Mouse (Mus musculus) liver, embryonic 11.5 days (tissue): ENCODE measurements around the gene Pdcd5. TPM values are rescaled to one million over a fixed set of nuclear protein-coding genes. Genes with fewer than 3 reads are reported as not detected.

Experiments
- ATAC-seq: fragments of 200-750 bp; cut with Nextera tagmentation; replicated peaks from 2 replicates; pipeline ENCODE4 v1.8.0; 2017; ENCODE audit warnings: moderate number of reproducible peaks, mild to moderate bottlenecking, moderate TSS enrichment, moderate library complexity; ENCODE audit not compliant: low FRiP score
- DNase-seq: peaks from one replicate; pipeline ENCODE4 v3.0.0-alpha.2; 2017; ENCODE audit warnings: low spot score
- H3K27ac ChIP-seq: fragments of 300-500 bp; sonication (generic); 2 replicates; pipeline ENCODE4 v1.5.1; 2014; ENCODE audit warnings: mild to moderate bottlenecking, low read depth, low read length, control low read depth
- H3K27me3 ChIP-seq: fragments of 300-500 bp; sonication (generic); replicated peaks from 2 replicates; pipeline ENCODE4 v1.6.1; 2014; ENCODE audit warnings: low read length, mixed read lengths; ENCODE audit not compliant: control insufficient read depth, insufficient read depth
- H3K36me3 ChIP-seq: fragments of 300-500 bp; sonication (generic); 2 replicates; pipeline ENCODE4 v1.6.1; 2014; ENCODE audit warnings: mild to moderate bottlenecking, low read length, moderate library complexity, mixed read lengths; ENCODE audit not compliant: control insufficient read depth, insufficient read depth
- H3K4me1 ChIP-seq: fragments of 300-500 bp; sonication (generic); replicated peaks from 2 replicates; pipeline ENCODE4 v1.6.1; 2014; ENCODE audit warnings: low read length, mixed read lengths; ENCODE audit not compliant: control insufficient read depth, insufficient read depth
- H3K4me2 ChIP-seq: fragments of 300-500 bp; sonication (generic); 2 replicates; pipeline ENCODE4 v1.6.1; 2014; ENCODE audit warnings: mild to moderate bottlenecking, control low read depth, moderate library complexity
- H3K4me3 ChIP-seq: fragments of 300-500 bp; sonication (generic); 2 replicates; pipeline ENCODE4 v1.5.1; 2014; ENCODE audit warnings: low read depth, low read length, control low read depth
- H3K9ac ChIP-seq: fragments of 300-500 bp; sonication (generic); 2 replicates; pipeline ENCODE4 v1.6.1; 2014; ENCODE audit warnings: low read depth, low read length, control low read depth
- H3K9me3 ChIP-seq: fragments of 300-500 bp; sonication (generic); 2 replicates; pipeline ENCODE4 v1.6.1; 2016; ENCODE audit warnings: low read length, inconsistent platforms, mixed read lengths; ENCODE audit not compliant: control insufficient read depth
- WGBS: fragments of 180-500 bp; shearing (Covaris S2); extraction: QIAGEN DNeasy Blood & Tissue Kit; methylation state at CpG from one replicate; pipeline ENCODE4 v1.1.7; 2014; 5-methylcytosine and 5-hydroxymethylcytosine counted together
- polyA plus RNA-seq: library from polyadenylated mRNA; unstranded; fragments of >200 nt; fragmentation: Nextera tagmentation; extraction: Ambion mirVana; gene quantifications from 2 replicates; pipeline ENCODE4 v1.2.1, GENCODE M21; 2014

Pdcd5 gene
- polyA plus RNA-seq, 1 experiment from 2014 or later, result 301 TPM

DNA sequence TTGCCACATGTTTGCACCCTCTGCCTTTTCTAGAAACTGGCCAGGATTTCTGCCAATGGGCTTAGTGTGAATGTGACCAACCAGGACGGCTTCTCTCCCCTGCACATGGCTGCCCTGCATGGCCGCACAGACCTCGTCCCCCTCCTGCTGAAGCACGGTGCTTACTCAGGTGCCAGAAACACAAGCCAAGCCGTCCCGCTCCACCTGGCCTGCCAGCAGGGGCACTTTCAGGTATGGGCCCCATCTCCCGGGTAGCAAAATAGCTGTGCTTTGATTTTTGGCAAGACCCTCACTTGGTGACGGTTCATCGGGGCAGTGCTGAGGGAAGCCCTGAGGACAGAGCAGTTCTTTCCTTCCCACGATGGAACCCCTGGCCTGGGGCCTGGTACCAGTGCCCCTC, 19.9 kb downstream of the Pdcd5 start:
- H3K9ac ChIP-seq, result no peak overlapping the region
- WGBS, result 92% methylated on average over 10 of the region's 10 CpGs
- DNase-seq (no peak), ATAC-seq (no peak)
- no peaks in the 10 kb centered on the region for H3K4me1 ChIP-seq
- H3K36me3 ChIP-seq, result peaks cover 55% of the 10 kb centered on the region
- H3K9me3 ChIP-seq, result no peaks in the 10 kb centered on the region
- H3K27me3 ChIP-seq, result no peaks in the 10 kb centered on the region
- no peak overlapping the region for H3K4me2 ChIP-seq
- no peak overlapping the region for H3K27ac ChIP-seq
- H3K4me3 ChIP-seq, result no peak overlapping the region

DNA sequence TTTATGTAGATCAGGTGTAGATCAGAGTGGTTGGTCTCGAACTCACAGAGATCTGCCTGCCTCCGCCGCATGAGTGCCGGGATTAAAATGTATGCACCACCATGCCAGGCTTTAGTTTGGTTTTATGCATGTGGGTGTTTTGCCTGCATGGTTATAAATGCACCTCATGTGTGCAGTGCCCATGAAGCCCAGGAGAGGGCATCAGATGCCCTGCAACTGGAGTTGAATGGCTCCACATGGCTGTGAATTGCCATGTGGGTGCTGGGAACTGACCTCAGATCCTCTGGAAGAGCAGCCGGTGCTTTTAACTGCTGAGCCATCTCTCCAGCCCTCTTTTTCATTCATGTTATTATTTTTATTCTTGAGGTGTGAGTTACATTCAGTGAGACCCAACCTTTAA, 21.3 kb downstream of the Pdcd5 start:
- H3K4me3 ChIP-seq, result no peak overlapping the region
- no peaks in the 10 kb centered on the region for H3K9me3 ChIP-seq
- peaks cover 54% of the 10 kb centered on the region for H3K36me3 ChIP-seq
- 96% methylated on average over 5 of the region's 5 CpGs for WGBS
- no peak overlapping the region for H3K27ac ChIP-seq
- no peak overlapping the region for H3K9ac ChIP-seq
- H3K4me2 ChIP-seq, result no peak overlapping the region
- DNase-seq (no peak), ATAC-seq (no peak)
- H3K4me1 ChIP-seq, result no peaks in the 10 kb centered on the region
- no peaks in the 10 kb centered on the region for H3K27me3 ChIP-seq

DNA sequence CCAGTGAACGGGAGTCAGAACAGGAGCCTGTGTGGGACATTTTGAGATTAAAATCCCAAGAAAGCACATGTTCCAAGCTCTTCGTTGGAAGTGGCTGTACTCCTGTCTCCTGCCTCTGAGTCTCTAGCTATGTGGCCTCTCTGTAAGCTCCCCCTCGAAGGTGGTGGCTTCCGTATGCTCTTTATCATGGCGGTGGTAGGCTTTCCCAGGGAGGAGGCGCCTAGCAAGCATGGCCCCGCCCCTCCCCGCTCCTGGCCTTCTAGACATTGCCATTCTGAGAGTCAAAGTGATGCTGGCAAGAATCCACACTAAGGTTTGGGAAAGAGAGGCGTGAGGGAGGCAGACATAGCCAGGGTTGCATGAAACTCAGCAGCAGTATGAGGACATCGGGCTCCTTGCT, 24.7 kb downstream of the Pdcd5 start:
- Histone ChIP-seq H3K4me3 (no peak overlapping the region), H3K4me2 (no peak overlapping the region), H3K36me3 (peaks cover 57% of the 10 kb centered on the region), H3K9me3 (no peaks in the 10 kb centered on the region), H3K4me1 (no peaks in the 10 kb centered on the region), H3K27ac (no peak overlapping the region), H3K27me3 (no peaks in the 10 kb centered on the region), H3K9ac (no peak overlapping the region)
- DNase-seq, result no peak
- no peak for ATAC-seq
- WGBS, result 90% methylated on average over 10 of the region's 10 CpGs

DNA sequence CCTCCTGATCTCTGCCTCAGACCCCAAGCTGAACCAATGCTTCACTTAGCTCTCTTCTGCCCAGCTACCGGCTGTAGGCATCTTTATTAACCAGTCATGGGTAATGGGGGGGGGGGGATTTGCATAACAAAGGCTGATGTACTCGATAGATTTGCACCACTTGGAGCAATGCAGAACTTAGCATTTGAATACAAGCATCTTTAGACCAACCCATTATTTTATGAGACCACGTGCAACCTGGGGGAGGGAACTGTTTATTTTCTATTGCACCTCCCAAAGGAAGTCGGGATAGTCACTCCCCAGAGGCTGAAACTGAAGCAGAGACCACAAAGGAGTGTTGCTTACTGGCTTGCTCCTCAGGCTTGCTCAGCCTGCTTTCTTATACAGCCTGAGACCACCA, 29.8 kb downstream of the Pdcd5 start:
- H3K36me3 ChIP-seq, result peaks cover 61% of the 10 kb centered on the region
- no peaks in the 10 kb centered on the region for H3K9me3 ChIP-seq
- H3K4me3 ChIP-seq, result no peak overlapping the region
- no peaks in the 10 kb centered on the region for H3K4me1 ChIP-seq
- ATAC-seq (no peak), DNase-seq (no peak)
- no peaks in the 10 kb centered on the region for H3K27me3 ChIP-seq
- no peak overlapping the region for H3K4me2 ChIP-seq
- H3K9ac ChIP-seq, result no peak overlapping the region
- 87% methylated on average over 4 of the region's 4 CpGs for WGBS
- no peak overlapping the region for H3K27ac ChIP-seq

DNA sequence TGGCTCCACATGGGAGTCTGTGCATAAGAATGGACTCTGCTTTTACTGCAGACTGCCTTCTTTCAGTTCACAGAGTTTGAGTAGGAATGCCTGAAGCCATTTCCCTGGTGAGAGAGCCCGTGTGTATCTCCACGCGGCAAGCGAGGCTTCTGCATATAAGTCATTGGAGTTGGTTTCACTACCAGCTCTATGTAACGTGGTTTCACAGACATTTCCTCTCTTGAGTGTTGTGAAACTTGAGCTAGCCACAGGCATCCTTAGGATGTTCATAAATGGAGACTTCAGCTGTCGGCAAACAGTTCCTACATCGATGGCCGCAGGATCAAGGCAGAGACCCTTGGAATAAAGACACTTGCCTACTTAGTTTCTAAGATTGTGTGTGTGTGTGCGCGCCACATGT, 38.1 kb downstream of the Pdcd5 start:
- DNase-seq (no peak), ATAC-seq (no peak)
- WGBS, result 91% methylated on average over 10 of the region's 10 CpGs
- Histone ChIP-seq H3K27me3 (no peaks in the 10 kb centered on the region), H3K4me1 (no peaks in the 10 kb centered on the region), H3K4me3 (no peak overlapping the region), H3K9me3 (no peaks in the 10 kb centered on the region), H3K36me3 (peaks cover 50% of the 10 kb centered on the region), H3K4me2 (no peak overlapping the region), H3K27ac (no peak overlapping the region), H3K9ac (no peak overlapping the region)

DNA sequence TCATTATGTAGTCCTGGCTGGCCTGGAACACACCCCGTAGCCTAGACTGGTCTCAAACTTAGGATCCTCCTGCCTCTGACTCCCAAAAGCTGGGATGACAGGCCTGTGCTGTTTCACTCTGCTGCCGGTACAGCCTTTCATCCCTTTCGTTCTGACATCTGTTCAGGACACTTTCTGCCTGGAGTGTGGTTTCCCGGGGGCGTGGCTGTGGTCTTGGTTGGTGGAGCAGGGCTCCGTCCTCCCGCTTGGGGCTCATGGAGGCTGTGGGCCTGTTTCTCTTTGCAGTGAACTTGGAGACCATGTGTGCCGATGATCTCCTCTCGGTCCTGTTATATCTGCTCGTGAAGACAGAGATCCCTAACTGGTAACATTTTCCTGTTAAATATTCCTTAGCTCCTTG, 40.5 kb downstream of the Pdcd5 start:
- H3K36me3 ChIP-seq, result peaks cover 47% of the 10 kb centered on the region

DNA sequence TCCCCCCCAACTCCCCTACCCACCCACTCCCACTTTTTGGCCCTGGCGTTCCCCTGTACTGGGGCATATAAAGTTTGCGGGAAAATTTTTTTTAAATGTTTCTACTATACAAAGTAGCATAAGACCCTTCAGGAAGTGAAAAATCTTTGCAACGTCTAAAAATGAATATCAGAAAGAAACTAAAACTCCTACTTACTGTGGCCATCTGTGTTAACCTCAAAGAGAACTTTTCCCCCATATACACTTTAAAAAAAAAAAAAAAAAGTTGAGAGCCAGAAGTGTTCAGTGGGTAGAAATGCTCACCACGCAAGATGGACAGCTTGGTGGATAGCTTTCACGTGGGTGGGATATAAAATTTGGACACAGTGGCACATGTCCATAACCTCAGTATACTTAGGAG, 44.6 kb downstream of the Pdcd5 start:
- Histone ChIP-seq H3K4me1 (peaks cover 9% of the 10 kb centered on the region; the same call in 1 of the 2 replicates), H3K27ac (no peak overlapping the region), H3K36me3 (peaks cover 26% of the 10 kb centered on the region), H3K9me3 (no peaks in the 10 kb centered on the region), H3K4me3 (no peak overlapping the region), H3K9ac (no peak overlapping the region), H3K4me2 (no peak overlapping the region), H3K27me3 (no peaks in the 10 kb centered on the region)
- DNase-seq (no peak), ATAC-seq (no peak)
- 92% methylated on average over 5 of the region's 5 CpGs for WGBS

More for the DNA sequence above, 40.5 kb downstream of the Pdcd5 start:
- DNase-seq (no peak), ATAC-seq (no peak)
- no peaks in the 10 kb centered on the region for H3K27me3 ChIP-seq
- H3K9me3 ChIP-seq, result no peaks in the 10 kb centered on the region
- H3K27ac ChIP-seq, result no peak overlapping the region
- 76% methylated on average over 10 of the region's 10 CpGs for WGBS
- no peak overlapping the region for H3K9ac ChIP-seq
- H3K4me2 ChIP-seq, result no peak overlapping the region
- H3K4me1 ChIP-seq, result no peaks in the 10 kb centered on the region
- H3K4me3 ChIP-seq, result no peak overlapping the region

DNA sequence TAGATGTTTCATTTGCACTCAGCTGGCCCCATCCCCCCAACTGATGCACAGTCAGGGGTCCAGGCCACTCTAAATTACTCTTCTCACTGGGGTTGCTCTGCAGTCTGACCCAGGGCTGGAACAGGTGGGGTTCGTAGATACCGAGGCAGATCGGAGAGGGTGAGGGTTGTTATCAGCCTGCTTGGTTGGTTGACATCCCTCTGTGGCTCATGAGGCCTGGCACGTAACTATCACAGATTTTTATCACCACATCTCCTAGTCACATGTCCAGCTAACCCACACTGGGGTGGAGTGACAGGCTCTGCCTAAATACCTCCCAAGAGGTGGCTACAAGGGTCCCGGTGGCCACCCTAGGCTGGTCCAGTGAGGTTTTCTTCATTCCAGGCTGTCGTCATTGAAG, 46.2 kb downstream of the Pdcd5 start:
- Histone ChIP-seq H3K36me3 (peaks cover 20% of the 10 kb centered on the region), H3K4me1 (peaks cover 9% of the 10 kb centered on the region; the same call in 1 of the 2 replicates), H3K27ac (no peak overlapping the region), H3K9me3 (no peaks in the 10 kb centered on the region), H3K4me3 (no peak overlapping the region), H3K9ac (no peak overlapping the region), H3K27me3 (no peaks in the 10 kb centered on the region), H3K4me2 (peak overlapping the region; percentile 22; the same call in 1 of the 2 replicates)
- ATAC-seq, result peak; percentile 81
- WGBS, result 63% methylated on average over 6 of the region's 6 CpGs
- no peak for DNase-seq

DNA sequence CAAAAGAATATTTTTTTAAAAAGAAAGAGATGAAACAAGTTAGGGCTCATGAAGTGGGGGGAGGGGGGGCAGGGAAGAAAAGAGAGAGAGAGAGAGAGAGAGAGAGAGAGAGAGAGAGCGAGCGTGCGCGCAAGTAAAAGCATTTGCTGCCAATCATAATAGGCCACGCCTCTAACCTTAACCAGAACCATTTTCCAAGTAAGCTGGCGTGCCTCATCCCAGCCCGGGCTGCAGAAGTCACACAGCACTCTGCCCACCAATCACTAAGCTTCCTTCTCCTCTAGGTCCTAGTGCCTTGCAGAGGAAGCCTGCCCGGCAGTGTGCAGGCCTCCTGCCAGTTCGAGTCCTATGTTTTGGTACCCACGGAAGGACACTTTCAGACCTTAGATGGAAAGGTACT, 47.3 kb downstream of the Pdcd5 start:
- DNase-seq (no peak), ATAC-seq (no peak)
- Histone ChIP-seq H3K36me3 (peaks cover 20% of the 10 kb centered on the region), H3K9ac (no peak overlapping the region), H3K4me2 (no peak overlapping the region), H3K4me3 (no peak overlapping the region), H3K27ac (no peak overlapping the region), H3K4me1 (peaks cover 9% of the 10 kb centered on the region; the same call in 1 of the 2 replicates), H3K27me3 (no peaks in the 10 kb centered on the region), H3K9me3 (no peaks in the 10 kb centered on the region)
- WGBS, result 91% methylated on average over 10 of the region's 10 CpGs
